Mouse (Mus musculus) kidney, adult 18-20 months (tissue): ENCODE data around the gene Ces2b.
"Not testable (repeated sequence)": the region's sequence is repeated elsewhere in the genome, so short reads cannot be mapped to it uniquely, and the experiment has no call there.

Experiments
- DNase-seq: peaks from one replicate; pipeline ENCODE4 v3.0.0; 2021

Gene Ces2b

GRCm38 (mm10) chr8:104831440-104831839, at the start of gene Ces2b:
Gene Ces2b (plus strand): TSS chr8:104831572.
- peak; percentile 43 for DNase-seq

- no peak for DNase-seq
Measured at GRCm38 (mm10) chr8:104787049-104787448, 44.3 kb upstream of the Ces2b start.

- no peak for DNase-seq
Measured at GRCm38 (mm10) chr8:104788929-104789328, 42.4 kb upstream of the Ces2b start.

- peak; percentile 16 for DNase-seq
Measured at GRCm38 (mm10) chr8:104789886-104790680, 41.3 kb upstream of the Ces2b start.

- no peak for DNase-seq
Measured at GRCm38 (mm10) chr8:104799385-104799784, 32.0 kb upstream of the Ces2b start.

- DNase-seq = no peak
Measured at GRCm38 (mm10) chr8:104806127-104806526, 25.2 kb upstream of the Ces2b start.

GRCm38 (mm10) chr8:104808542-104809413, 22.6 kb upstream of the Ces2b start:
- no peak for DNase-seq

- DNase-seq = no peak
Measured at GRCm38 (mm10) chr8:104809436-104809835, 21.9 kb upstream of the Ces2b start.

GRCm38 (mm10) chr8:104826912-104827311, 4.5 kb upstream of the Ces2b start:
- no peak for DNase-seq

- no peak for DNase-seq
Measured at GRCm38 (mm10) chr8:104828221-104828620, 3.2 kb upstream of the Ces2b start.

- no peak for DNase-seq
Measured at GRCm38 (mm10) chr8:104841360-104842078, 10.1 kb downstream of the Ces2b start.

GRCm38 (mm10) chr8:104846831-104847230, 15.5 kb downstream of the Ces2b start, which contains the start of gene Ces2c:
Gene Ces2c (plus strand): TSS chr8:104847068.
- peak; percentile 41 for DNase-seq

GRCm38 (mm10) chr8:104847741-104848462, 16.5 kb downstream of the Ces2b start:
- no peak for DNase-seq

- not testable (repeated sequence) for DNase-seq
Measured at GRCm38 (mm10) chr8:104866844-104867531, 35.6 kb downstream of the Ces2b start.

GRCm38 (mm10) chr8:104868876-104869275, 37.5 kb downstream of the Ces2b start:
- DNase-seq = not testable (repeated sequence)

- DNase-seq = not testable (repeated sequence)
Measured at GRCm38 (mm10) chr8:104886223-104886926, 55.0 kb downstream of the Ces2b start.
